Mouse (Mus musculus): ENCODE measurements around the gene Ptprd. TPM values are rescaled to one million over a fixed set of nuclear protein-coding genes. Genes with fewer than 3 reads are reported as not detected.

Ptprd gene
- polyA plus RNA-seq, 1 experiment from 2014 or later = 14.9 TPM

DNA sequence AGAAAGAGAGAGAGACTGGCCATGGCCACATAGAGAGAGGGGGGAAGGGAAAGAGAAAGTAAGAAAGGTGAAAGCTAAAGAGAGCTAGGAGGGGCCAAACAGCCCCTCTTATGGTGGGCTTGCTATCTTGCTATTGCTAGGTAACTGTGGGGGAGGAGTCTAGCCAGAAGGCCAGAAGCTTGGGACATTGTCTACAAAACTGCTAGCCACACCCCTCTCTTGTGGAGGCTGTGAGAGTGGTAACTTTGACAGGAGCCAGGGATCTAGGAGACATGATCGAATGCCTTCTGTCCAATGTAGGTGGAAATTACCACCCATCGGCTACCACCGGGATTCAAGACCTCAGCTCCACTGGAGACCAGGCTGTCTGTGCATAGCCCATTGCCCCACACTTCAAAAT lies 1899.2 kb downstream of the Ptprd start:
- WGBS = 91% methylated on average over 3 of the region's 3 CpGs
- Histone ChIP-seq H3K4me2 (replicated peaks; ENCODE audit: low read depth, low read length) (no peak overlapping the region), H3K9ac (replicated peaks; ENCODE audit: low read depth) (no peak overlapping the region), H3K27ac (ENCODE audit: low read length) (no peak overlapping the region), H3K4me1 (ENCODE audit: insufficient read depth, low read depth, low read length) (no peaks in the 10 kb centered on the region), H3K9me3 (ENCODE audit: low read length) (no peaks in the 10 kb centered on the region), H3K36me3 (ENCODE audit: insufficient read depth, low read length) (no peaks in the 10 kb centered on the region), H3K4me3 (ENCODE audit: low read depth, low read length) (no peak overlapping the region), H3K27me3 (replicated peaks; ENCODE audit: insufficient read depth, low read length) (no peaks in the 10 kb centered on the region)
- ATAC-seq (no peak), DNase-seq (ENCODE audit: low spot score) (no peak)
- TF ChIP-seq CTCF (IDR thresholded peaks at IDR 0.05) = no peak
- no peak for TF ChIP-seq EP300 (IDR thresholded peaks at IDR 0.05)

DNA sequence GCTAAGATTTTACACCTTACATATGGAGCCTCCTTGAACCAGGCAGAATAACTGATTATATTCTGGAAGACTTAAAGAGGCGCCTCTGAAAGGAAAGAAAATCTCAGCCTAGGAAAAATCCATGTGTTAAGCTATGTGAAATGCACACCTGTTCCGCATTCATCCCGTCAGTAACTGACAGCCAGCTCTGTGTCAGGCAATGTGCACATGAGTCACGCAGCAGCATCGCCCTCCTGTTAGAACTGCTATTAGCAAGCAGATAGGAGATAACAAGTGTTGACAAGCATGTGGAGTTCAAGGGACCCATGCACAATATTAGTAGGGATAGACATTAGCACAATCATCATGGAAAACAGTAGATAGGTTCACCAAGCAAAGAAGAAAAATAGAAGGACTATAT lies 1905.8 kb downstream of the Ptprd start:
- no peak overlapping the region for H3K27ac ChIP-seq (ENCODE audit: low read length)
- no peaks in the 10 kb centered on the region for H3K4me1 ChIP-seq (ENCODE audit: insufficient read depth, low read depth, low read length)
- WGBS = 88% methylated on average over 5 of the region's 5 CpGs
- ATAC-seq = no peak
- TF ChIP-seq EP300 (IDR thresholded peaks at IDR 0.05) = no peak
- no peak for TF ChIP-seq CTCF (IDR thresholded peaks at IDR 0.05)
- H3K4me3 ChIP-seq (ENCODE audit: low read depth, low read length) = no peak overlapping the region
- H3K36me3 ChIP-seq (ENCODE audit: insufficient read depth, low read length) = no peaks in the 10 kb centered on the region
- no peak for DNase-seq (ENCODE audit: low spot score)
- no peak overlapping the region for H3K4me2 ChIP-seq (replicated peaks; ENCODE audit: low read depth, low read length)
- H3K27me3 ChIP-seq (replicated peaks; ENCODE audit: insufficient read depth, low read length) = no peaks in the 10 kb centered on the region
- no peak overlapping the region for H3K9ac ChIP-seq (replicated peaks; ENCODE audit: low read depth)
- H3K9me3 ChIP-seq (ENCODE audit: low read length) = no peaks in the 10 kb centered on the region

DNA sequence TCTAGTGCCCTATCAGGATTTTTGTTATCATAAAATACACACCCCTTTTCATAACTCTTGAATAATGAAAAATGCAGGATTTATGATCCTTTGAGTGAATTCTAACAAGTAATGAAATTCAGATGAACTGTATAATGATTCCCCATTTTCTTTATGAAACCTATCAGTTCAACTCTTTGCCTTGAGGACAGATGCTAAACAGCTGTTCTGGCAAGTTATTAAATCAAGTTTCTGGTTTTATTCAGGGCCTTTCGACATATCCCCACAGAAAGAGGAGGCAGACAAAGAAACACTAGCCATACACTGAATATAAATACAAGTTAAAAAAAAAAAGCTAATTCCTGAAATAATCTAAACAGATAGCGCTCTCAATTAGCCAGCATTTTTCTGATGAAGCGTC lies 1914.4 kb downstream of the Ptprd start:
- H3K36me3 ChIP-seq (ENCODE audit: insufficient read depth, low read length) = no peaks in the 10 kb centered on the region
- H3K9ac ChIP-seq (replicated peaks; ENCODE audit: low read depth) = no peak overlapping the region
- 60% methylated on average over 3 of the region's 3 CpGs for WGBS
- DNase-seq (ENCODE audit: low spot score) (peak; percentile 46), ATAC-seq (no peak)
- no peaks in the 10 kb centered on the region for H3K27me3 ChIP-seq (replicated peaks; ENCODE audit: insufficient read depth, low read length)
- no peak for TF ChIP-seq CTCF (IDR thresholded peaks at IDR 0.05)
- no peak for TF ChIP-seq EP300 (IDR thresholded peaks at IDR 0.05)
- H3K4me1 ChIP-seq (ENCODE audit: insufficient read depth, low read depth, low read length) = no peaks in the 10 kb centered on the region
- H3K9me3 ChIP-seq (ENCODE audit: low read length) = no peaks in the 10 kb centered on the region
- H3K4me2 ChIP-seq (replicated peaks; ENCODE audit: low read depth, low read length) = no peak overlapping the region
- H3K4me3 ChIP-seq (ENCODE audit: low read depth, low read length) = no peak overlapping the region
- H3K27ac ChIP-seq (ENCODE audit: low read length) = no peak overlapping the region

DNA sequence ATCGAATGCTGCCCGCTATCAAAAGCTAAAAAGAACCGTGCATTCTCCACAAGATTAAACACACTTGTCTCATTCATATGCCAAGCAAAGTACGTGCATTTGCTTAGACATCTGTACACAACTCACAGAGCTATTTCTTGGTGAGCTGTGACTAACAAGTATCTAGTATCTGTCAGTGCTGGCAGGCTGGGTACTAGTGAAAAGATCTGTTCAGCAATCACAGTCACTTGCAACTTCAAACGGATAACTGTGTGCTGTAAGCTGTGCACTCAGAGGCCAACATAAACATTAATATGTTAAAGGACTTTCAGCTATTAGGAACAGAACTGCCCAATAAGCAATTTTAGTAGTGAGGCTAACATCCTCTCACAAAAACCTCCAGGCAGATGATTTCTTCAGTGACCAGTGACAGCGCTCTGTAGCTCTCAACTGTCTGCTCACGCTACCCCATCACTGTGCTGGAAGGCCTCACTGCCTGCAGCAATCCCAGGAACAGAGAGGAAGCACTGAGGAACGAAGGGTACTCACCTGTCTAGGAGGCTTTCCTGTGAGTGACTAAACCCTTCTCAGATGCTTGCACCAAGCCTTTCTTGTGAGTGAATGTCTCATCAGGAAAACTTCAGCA lies 1918.9 kb downstream of the Ptprd start:
- ATAC-seq = peak; percentile 41
- Histone ChIP-seq H3K4me3 (ENCODE audit: low read depth, low read length) (no peak overlapping the region), H3K9me3 (ENCODE audit: low read length) (no peaks in the 10 kb centered on the region), H3K4me1 (ENCODE audit: insufficient read depth, low read depth, low read length) (no peaks in the 10 kb centered on the region), H3K36me3 (ENCODE audit: insufficient read depth, low read length) (no peaks in the 10 kb centered on the region), H3K4me2 (replicated peaks; ENCODE audit: low read depth, low read length) (no peak overlapping the region), H3K9ac (replicated peaks; ENCODE audit: low read depth) (no peak overlapping the region), H3K27me3 (replicated peaks; ENCODE audit: insufficient read depth, low read length) (no peaks in the 10 kb centered on the region), H3K27ac (ENCODE audit: low read length) (no peak overlapping the region)
- WGBS = 47% methylated on average over 8 of the region's 8 CpGs
- DNase-seq (ENCODE audit: low spot score) = peak; percentile 39
- TF ChIP-seq EP300 (IDR thresholded peaks at IDR 0.05) (no peak), CTCF (IDR thresholded peaks at IDR 0.05) (peak; percentile 8; the same call in 1 of the 2 replicates)

DNA sequence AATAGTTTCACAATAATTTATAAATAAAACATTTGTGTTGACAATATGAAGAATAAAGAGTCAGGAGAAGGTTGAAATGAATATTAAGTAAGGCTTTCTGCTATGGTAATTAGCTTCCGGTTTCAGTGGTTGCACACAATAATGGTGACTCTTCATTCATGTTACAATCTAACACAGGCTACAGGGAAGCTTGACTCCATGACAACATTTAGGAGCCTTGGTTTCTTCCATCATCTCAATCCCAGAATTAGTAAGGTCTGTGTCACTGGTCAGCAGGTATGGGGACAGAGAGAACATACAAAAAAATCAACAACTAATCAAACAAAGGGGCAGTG lies 1921.3 kb downstream of the Ptprd start:
- ATAC-seq = no peak
- Histone ChIP-seq H3K9ac (replicated peaks; ENCODE audit: low read depth) (no peak overlapping the region), H3K4me1 (ENCODE audit: insufficient read depth, low read depth, low read length) (no peaks in the 10 kb centered on the region), H3K4me3 (ENCODE audit: low read depth, low read length) (no peak overlapping the region), H3K4me2 (replicated peaks; ENCODE audit: low read depth, low read length) (no peak overlapping the region), H3K27me3 (replicated peaks; ENCODE audit: insufficient read depth, low read length) (no peaks in the 10 kb centered on the region), H3K9me3 (ENCODE audit: low read length) (no peaks in the 10 kb centered on the region), H3K27ac (ENCODE audit: low read length) (no peak overlapping the region), H3K36me3 (ENCODE audit: insufficient read depth, low read length) (no peaks in the 10 kb centered on the region)
- no peak for TF ChIP-seq EP300 (IDR thresholded peaks at IDR 0.05)
- no peak for TF ChIP-seq CTCF (IDR thresholded peaks at IDR 0.05)
- 77% methylated on average over 1 of the region's 1 CpGs for WGBS
- no peak for DNase-seq (ENCODE audit: low spot score)

DNA sequence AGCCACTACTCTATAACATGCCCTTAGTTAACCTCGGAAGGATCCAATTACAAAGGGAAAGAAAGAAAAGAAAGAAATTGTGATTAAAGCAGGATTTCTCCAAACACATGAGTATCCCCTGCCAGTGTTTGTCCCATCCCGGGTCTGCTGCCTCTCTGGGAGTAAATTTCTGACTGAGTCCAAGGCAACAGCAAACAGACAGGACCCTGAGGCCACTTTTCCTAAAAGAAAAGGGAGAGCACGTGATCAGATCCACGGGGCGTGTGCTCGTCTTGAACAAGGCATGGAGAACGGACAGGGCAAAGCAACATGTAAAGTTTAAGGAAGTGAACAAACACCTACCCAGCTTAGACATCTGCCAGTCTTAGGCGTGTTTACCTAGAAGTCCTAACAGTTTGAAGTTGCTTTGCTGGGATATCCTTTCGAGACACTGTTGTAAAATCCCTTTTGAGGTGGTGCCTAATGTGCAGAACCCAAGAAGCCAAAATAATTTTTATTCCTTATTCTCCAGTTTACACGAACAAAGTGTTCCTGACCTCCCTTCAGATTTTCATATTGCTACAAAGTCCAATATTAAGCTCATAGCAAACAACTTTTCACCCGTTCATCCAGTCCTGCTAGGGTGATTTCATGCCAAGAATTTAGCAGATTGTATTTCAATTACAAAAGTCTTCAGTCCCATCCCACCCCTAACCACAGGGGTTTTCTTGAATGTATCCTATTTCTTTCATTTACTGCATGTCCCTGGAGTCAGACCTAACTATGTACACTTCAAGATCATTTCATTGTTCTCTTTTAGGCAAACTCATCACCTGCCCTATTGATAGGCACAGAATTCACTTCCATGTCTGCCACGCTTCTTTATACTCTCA lies 1921.9 kb downstream of the Ptprd start:
- Histone ChIP-seq H3K4me3 (ENCODE audit: low read depth, low read length) (no peak overlapping the region), H3K27ac (ENCODE audit: low read length) (no peak overlapping the region), H3K9ac (replicated peaks; ENCODE audit: low read depth) (no peak overlapping the region), H3K4me2 (replicated peaks; ENCODE audit: low read depth, low read length) (no peak overlapping the region), H3K9me3 (ENCODE audit: low read length) (no peaks in the 10 kb centered on the region), H3K4me1 (ENCODE audit: insufficient read depth, low read depth, low read length) (no peaks in the 10 kb centered on the region), H3K36me3 (ENCODE audit: insufficient read depth, low read length) (no peaks in the 10 kb centered on the region), H3K27me3 (replicated peaks; ENCODE audit: insufficient read depth, low read length) (no peaks in the 10 kb centered on the region)
- WGBS = 47% methylated on average over 12 of the region's 12 CpGs
- no peak for TF ChIP-seq EP300 (IDR thresholded peaks at IDR 0.05)
- no peak for TF ChIP-seq CTCF (IDR thresholded peaks at IDR 0.05)
- ATAC-seq = no peak
- DNase-seq (ENCODE audit: low spot score) = peak; percentile 9

All from lung, postnatal 0 days (tissue).